Comparison of ENCODE assay signal across 9 mouse cellular contexts in genomic region chr7:109000315-109000954, GRCm38 (mm10). TPM values are rescaled to one million over a fixed set of nuclear protein-coding genes. Genes with fewer than 3 reads are reported as not detected.
DNase-seq lines count a peak whose midpoint lies in the region; ATAC-seq lines count a peak whose summit lies in the region.
"Had no signal": no experiment of that assay in that cellular context is flagged by ENCODE, and none has a peak within 500 bp of the region (broad histone marks: within the 10 kb centered on the region; RNA-seq: fewer than 3 reads in every experiment).

No protein-coding gene starts in this region.

- H3K9ac ChIP-seq in kidney, embryonic 16.5 days (replicated peaks; ENCODE audit: low read length): no peak overlapping the region
- no peak overlapping the region for H3K9ac ChIP-seq in kidney, embryonic 14.5 days (ENCODE audit: low read depth, low read length)
- no peak overlapping the region for H3K9ac ChIP-seq in neural tube, embryonic 14.5 days (replicated peaks; ENCODE audit: low read depth, low read length)
- H3K9ac ChIP-seq: neural tube, embryonic 13.5 days had no signal

- no peaks in the 10 kb centered on the region for H3K27me3 ChIP-seq in kidney, embryonic 16.5 days (ENCODE audit: insufficient read depth, low read length)
- no peaks in the 10 kb centered on the region for H3K27me3 ChIP-seq in kidney, embryonic 14.5 days (ENCODE audit: control insufficient read depth, insufficient read depth, low read length)
- no peaks in the 10 kb centered on the region for H3K27me3 ChIP-seq in neural tube, embryonic 14.5 days (ENCODE audit: control insufficient read depth, insufficient read depth, low read length)
- H3K27me3 ChIP-seq: neural tube, embryonic 13.5 days had no signal

- H3K36me3 ChIP-seq in kidney, embryonic 16.5 days (ENCODE audit: insufficient read depth, low read length): no peaks in the 10 kb centered on the region
- H3K36me3 ChIP-seq in kidney, embryonic 14.5 days (ENCODE audit: control insufficient read depth, insufficient read depth, low read length): no peaks in the 10 kb centered on the region
- no peaks in the 10 kb centered on the region for H3K36me3 ChIP-seq in neural tube, embryonic 14.5 days (ENCODE audit: control insufficient read depth, insufficient read depth, low read length)
- H3K36me3 ChIP-seq: neural tube, embryonic 13.5 days had no signal

- H3K9me3 ChIP-seq in kidney, embryonic 16.5 days (ENCODE audit: low read length): no peaks in the 10 kb centered on the region
- H3K9me3 ChIP-seq in kidney, embryonic 14.5 days (ENCODE audit: control insufficient read depth, low read length): no peaks in the 10 kb centered on the region
- H3K9me3 ChIP-seq in neural tube, embryonic 14.5 days (ENCODE audit: control insufficient read depth, low read length): no peaks in the 10 kb centered on the region
- H3K9me3 ChIP-seq: neural tube, embryonic 13.5 days had no signal

- 0 out of 2 replicates have a peak, but pooled peaks have one; percentile 39 for ATAC-seq in kidney, embryonic 16.5 days (ENCODE audit: low FRiP score, low TSS enrichment)
- ATAC-seq in kidney, embryonic 14.5 days (ENCODE audit: low FRiP score, low TSS enrichment): no peak
- ATAC-seq in neural tube, embryonic 14.5 days (ENCODE audit: low read depth): peak; percentile 42; the same call in 1 of the 2 replicates

- DNase-seq in R1 (ENCODE audit: low read depth, low spot score): peak; percentile 71
- DNase-seq in embryo, embryonic 9.5 days (ENCODE audit: extremely low spot score): peak; percentile 41
- peak; percentile 67 for DNase-seq in left cerebral cortex, adult 11 months (ENCODE audit: low spot score)
- no peak for DNase-seq in heart, adult 11 months
- DNase-seq in natural killer cell, adult 2 months (ENCODE audit: low spot score in 2 of 2): no peak

- H3K4me3 ChIP-seq in kidney, embryonic 16.5 days (ENCODE audit: low read length): no peak overlapping the region
- H3K4me3 ChIP-seq in kidney, embryonic 14.5 days (ENCODE audit: low read length): no peak overlapping the region
- H3K4me3 ChIP-seq in neural tube, embryonic 14.5 days (ENCODE audit: low read depth, low read length): no peak overlapping the region
- H3K4me3 ChIP-seq: neural tube, embryonic 13.5 days had no signal

- H3K4me1 ChIP-seq in kidney, embryonic 16.5 days (ENCODE audit: insufficient read depth, low read length): no peaks in the 10 kb centered on the region
- H3K4me1 ChIP-seq in kidney, embryonic 14.5 days (ENCODE audit: control insufficient read depth, insufficient read depth, low read length): no peaks in the 10 kb centered on the region
- H3K4me1 ChIP-seq in neural tube, embryonic 14.5 days (ENCODE audit: control insufficient read depth, insufficient read depth, low read length): no peaks in the 10 kb centered on the region
- H3K4me1 ChIP-seq: neural tube, embryonic 13.5 days had no signal

- no peak overlapping the region for H3K4me2 ChIP-seq in kidney, embryonic 16.5 days (replicated peaks; ENCODE audit: low read depth, low read length)
- no peak overlapping the region for H3K4me2 ChIP-seq in kidney, embryonic 14.5 days (replicated peaks; ENCODE audit: low read depth, low read length)
- H3K4me2 ChIP-seq in neural tube, embryonic 14.5 days (ENCODE audit: low read depth, low read length): no peak overlapping the region
- H3K4me2 ChIP-seq: neural tube, embryonic 13.5 days had no signal

- H3K27ac ChIP-seq in kidney, embryonic 16.5 days (ENCODE audit: low read length): no peak overlapping the region
- H3K27ac ChIP-seq in kidney, embryonic 14.5 days (ENCODE audit: low read depth, low read length): no peak overlapping the region
- H3K27ac ChIP-seq in neural tube, embryonic 14.5 days (ENCODE audit: low read depth, low read length): no peak overlapping the region
- H3K27ac ChIP-seq: neural tube, embryonic 13.5 days had no signal

- WGBS in kidney, embryonic 16.5 days: 54% methylated on average over 4 of the region's 4 CpGs
- 48% methylated on average over 4 of the region's 4 CpGs for WGBS in kidney, embryonic 14.5 days
- WGBS in neural tube, embryonic 14.5 days: 49% methylated on average over 4 of the region's 4 CpGs

RNA-seq across cellular contexts. Expression of gene Tub, which starts 50.3 kb away (rescaled TPM):
- 1.00 and 1.7 TPM in 2 replicates for polyA plus RNA-seq in kidney, embryonic 16.5 days (2015; fragmentation: Nextera tagmentation; extraction: Ambion mirVana)
- polyA plus RNA-seq in kidney, embryonic 14.5 days (2014; fragmentation: Nextera tagmentation; extraction: Ambion mirVana): 0.49 and 0.81 TPM in 2 replicates
- polyA plus RNA-seq in neural tube, embryonic 14.5 days (2014; fragmentation: Nextera tagmentation; extraction: Ambion mirVana): 38.4 and 50.3 TPM in 2 replicates

Comparison
In these comparisons a context has a peak if more than half of its experiments do, and no peak if none do; other contexts are left out.
1. DNase-seq: peak in R1 (single experiment), embryo, embryonic 9.5 days (single experiment) and left cerebral cortex, adult 11 months (single experiment); none in heart, adult 11 months (single experiment) and natural killer cell, adult 2 months (0 of 2).
2. RNA of gene Tub, which starts 50.3 kb away (polyA plus RNA-seq): 38.4 to 50.3 TPM in neural tube, embryonic 14.5 days; 1.00 to 1.7 TPM in kidney, embryonic 16.5 days and 0.49 to 0.81 TPM in kidney, embryonic 14.5 days; every median in the first group is over 10 times any median in the second.